Mouse (Mus musculus): ENCODE data around the gene Uts2. TPM values are rescaled to one million over a fixed set of nuclear protein-coding genes. Genes with fewer than 3 reads are reported as not detected.

Gene Uts2
- not detected in 2 replicates for polyA plus RNA-seq (2014; fragmentation: Nextera tagmentation; extraction: Ambion mirVana)

DNA sequence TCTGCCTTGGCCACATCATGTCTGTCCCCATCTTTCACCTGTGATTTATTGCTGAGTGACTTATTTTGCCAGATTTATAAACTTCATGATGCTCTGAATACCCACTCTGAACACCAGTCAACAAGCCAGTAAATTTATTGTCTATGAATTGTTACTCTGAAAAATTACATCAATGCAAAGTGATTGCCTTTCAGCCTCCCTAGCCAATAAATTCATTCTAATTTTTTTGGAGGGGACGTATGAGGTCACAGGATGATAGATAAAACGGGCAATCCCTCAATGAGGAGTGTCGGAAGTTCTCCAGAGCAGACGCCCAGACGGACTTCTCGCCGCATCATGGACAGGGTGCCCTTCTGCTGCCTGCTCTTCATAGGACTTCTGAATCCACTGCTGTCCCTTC, at the start of gene Uts2:
Gene Uts2 (plus strand): TSS at position 301 of the 400 bp plus-strand sequence.
- Histone ChIP-seq H3K4me2 (ENCODE audit: low read length) (no peak within 1 kb of the TSS), H3K27ac (replicated peaks in 1 of 2; ENCODE audit: control insufficient read depth in 1 of 2, insufficient read depth in 1 of 2, low read depth in 2 of 2, low read length in 2 of 2) (no peak within 1 kb of the TSS), H3K9ac (ENCODE audit: low read length) (no peak within 1 kb of the TSS), H3K27me3 (ENCODE audit: control insufficient read depth, insufficient read depth, low read length) (no peaks in the 10 kb centered on the region; the same call in 1 of the 2 replicates), H3K4me3 (ENCODE audit: control insufficient read depth in 1 of 2, insufficient read depth in 1 of 2, low read depth in 1 of 2, low read length in 2 of 2) (no peak within 1 kb of the TSS), H3K36me3 (ENCODE audit: control insufficient read depth, insufficient read depth, low read length) (no peaks in the 10 kb centered on the region), H3K9me3 (ENCODE audit: control insufficient read depth, low read length) (no peaks in the 10 kb centered on the region; the same call in none of the 2 replicates), H3K4me1 (ENCODE audit: control insufficient read depth in 2 of 2, insufficient read depth in 2 of 2, low read length in 2 of 2) (no peaks in the 10 kb centered on the region)
- ATAC-seq (ENCODE audit: insufficient number of reproducible peaks, insufficient read depth, low FRiP score, low read depth): no peak
- WGBS: 81% methylated on average over 7 of the region's 7 CpGs

- WGBS: 67% methylated on average over 10 of the region's 10 CpGs
- H3K27ac ChIP-seq (replicated peaks in 1 of 2; ENCODE audit: control insufficient read depth in 1 of 2, insufficient read depth in 1 of 2, low read depth in 2 of 2, low read length in 2 of 2): no peak overlapping the region
- no peaks in the 10 kb centered on the region for H3K36me3 ChIP-seq (ENCODE audit: control insufficient read depth, insufficient read depth, low read length)
- H3K4me1 ChIP-seq (ENCODE audit: control insufficient read depth in 2 of 2, insufficient read depth in 2 of 2, low read length in 2 of 2): no peaks in the 10 kb centered on the region
- no peak overlapping the region for H3K9ac ChIP-seq (ENCODE audit: low read length)
- H3K4me2 ChIP-seq (ENCODE audit: low read length): no peak overlapping the region
- H3K9me3 ChIP-seq (ENCODE audit: control insufficient read depth, low read length): no peaks in the 10 kb centered on the region
- no peaks in the 10 kb centered on the region for H3K27me3 ChIP-seq (ENCODE audit: control insufficient read depth, insufficient read depth, low read length)
- no peak for ATAC-seq (ENCODE audit: insufficient number of reproducible peaks, insufficient read depth, low FRiP score, low read depth)
- H3K4me3 ChIP-seq (ENCODE audit: control insufficient read depth in 1 of 2, insufficient read depth in 1 of 2, low read depth in 1 of 2, low read length in 2 of 2): no peak overlapping the region
Measured at GRCm38 (mm10) chr4:150950972-150951371, 45.9 kb upstream of the Uts2 start.

DNA sequence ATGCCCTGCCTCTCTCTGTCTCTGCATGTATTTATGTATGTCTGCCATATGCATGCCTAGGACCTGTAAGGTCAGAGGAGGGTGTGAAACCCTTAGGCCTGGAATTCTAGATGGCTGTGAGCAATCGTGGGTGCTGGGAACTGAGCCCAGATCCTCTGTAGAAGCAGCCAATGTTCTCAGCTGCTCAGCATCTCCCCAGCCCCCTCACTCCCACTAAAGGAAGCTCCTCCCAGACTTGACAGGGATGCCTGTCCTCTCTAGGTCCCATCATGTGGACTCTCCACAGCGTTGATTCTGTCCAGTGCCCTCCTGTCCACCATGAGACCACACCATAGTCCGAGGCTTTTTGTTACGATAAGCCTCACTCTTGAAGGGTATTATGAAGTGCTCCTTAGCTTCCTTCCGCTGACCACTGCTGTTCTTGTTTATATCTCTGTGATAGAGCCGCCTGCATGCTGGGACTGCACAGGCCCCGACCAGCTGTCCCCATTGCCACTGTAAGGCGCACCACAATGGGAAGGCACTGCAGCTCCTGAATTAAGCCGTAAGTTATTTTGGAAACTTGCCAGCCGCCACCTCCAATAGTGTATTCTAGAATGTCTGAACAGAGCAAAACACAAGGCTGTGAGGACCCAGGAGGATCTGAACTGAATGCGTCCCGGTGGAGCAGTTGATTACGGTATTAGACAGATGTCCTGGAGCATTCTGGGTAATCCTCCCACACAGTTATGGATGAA, 40.4 kb upstream of the Uts2 start:
- Histone ChIP-seq H3K4me2 (ENCODE audit: low read length) (no peak overlapping the region), H3K9me3 (ENCODE audit: control insufficient read depth, low read length) (no peaks in the 10 kb centered on the region), H3K36me3 (ENCODE audit: control insufficient read depth, insufficient read depth, low read length) (no peaks in the 10 kb centered on the region), H3K9ac (ENCODE audit: low read length) (no peak overlapping the region), H3K4me3 (ENCODE audit: control insufficient read depth in 1 of 2, insufficient read depth in 1 of 2, low read depth in 1 of 2, low read length in 2 of 2) (no peak overlapping the region), H3K4me1 (ENCODE audit: control insufficient read depth in 2 of 2, insufficient read depth in 2 of 2, low read length in 2 of 2) (peaks cover 0 to 3% of the 10 kb centered on the region in 2 experiments; a peak in 2 of 4 replicates), H3K27me3 (ENCODE audit: control insufficient read depth, insufficient read depth, low read length) (no peaks in the 10 kb centered on the region), H3K27ac (replicated peaks in 1 of 2; ENCODE audit: control insufficient read depth in 1 of 2, insufficient read depth in 1 of 2, low read depth in 2 of 2, low read length in 2 of 2) (no peak overlapping the region)
- no peak for ATAC-seq (ENCODE audit: insufficient number of reproducible peaks, insufficient read depth, low FRiP score, low read depth)
- 64% methylated on average over 13 of the region's 13 CpGs for WGBS

DNA sequence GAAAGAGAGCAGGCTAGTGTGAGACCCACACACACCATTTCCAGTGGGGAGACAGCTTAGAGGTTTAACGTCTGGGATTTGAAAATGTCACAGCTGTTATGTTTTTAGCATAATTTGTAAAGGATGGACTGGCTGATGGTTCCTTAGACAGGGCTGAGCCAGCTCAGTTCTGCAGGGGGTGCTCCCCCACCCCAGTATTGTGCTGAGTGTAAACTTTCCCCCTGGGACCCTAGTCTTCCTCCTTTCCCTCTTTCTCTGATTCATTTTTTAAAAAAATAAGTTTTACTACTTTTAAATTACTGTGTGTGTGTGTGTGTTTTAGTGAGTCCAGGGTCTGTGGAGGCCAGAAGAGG, 39.8 kb upstream of the Uts2 start:
- 71% methylated on average over 1 of the region's 1 CpGs for WGBS
- ATAC-seq (ENCODE audit: insufficient number of reproducible peaks, insufficient read depth, low FRiP score, low read depth): no peak
- H3K4me1 ChIP-seq (ENCODE audit: control insufficient read depth in 2 of 2, insufficient read depth in 2 of 2, low read length in 2 of 2): peaks cover 0 to 3% of the 10 kb centered on the region in 2 experiments; a peak in 2 of 4 replicates
- H3K9ac ChIP-seq (ENCODE audit: low read length): no peak overlapping the region
- H3K4me2 ChIP-seq (ENCODE audit: low read length): no peak overlapping the region
- no peaks in the 10 kb centered on the region for H3K36me3 ChIP-seq (ENCODE audit: control insufficient read depth, insufficient read depth, low read length)
- H3K9me3 ChIP-seq (ENCODE audit: control insufficient read depth, low read length): no peaks in the 10 kb centered on the region
- H3K27ac ChIP-seq (replicated peaks in 1 of 2; ENCODE audit: control insufficient read depth in 1 of 2, insufficient read depth in 1 of 2, low read depth in 2 of 2, low read length in 2 of 2): no peak overlapping the region
- no peaks in the 10 kb centered on the region for H3K27me3 ChIP-seq (ENCODE audit: control insufficient read depth, insufficient read depth, low read length)
- no peak overlapping the region for H3K4me3 ChIP-seq (ENCODE audit: control insufficient read depth in 1 of 2, insufficient read depth in 1 of 2, low read depth in 1 of 2, low read length in 2 of 2)

GRCm38 (mm10) chr4:150958536-150958935, 38.4 kb upstream of the Uts2 start:
- no peak overlapping the region for H3K4me3 ChIP-seq (ENCODE audit: control insufficient read depth in 1 of 2, insufficient read depth in 1 of 2, low read depth in 1 of 2, low read length in 2 of 2)
- no peak overlapping the region for H3K4me2 ChIP-seq (ENCODE audit: low read length)
- peaks cover 0 to 3% of the 10 kb centered on the region in 2 experiments; a peak in 2 of 4 replicates for H3K4me1 ChIP-seq (ENCODE audit: control insufficient read depth in 2 of 2, insufficient read depth in 2 of 2, low read length in 2 of 2)
- no peaks in the 10 kb centered on the region for H3K27me3 ChIP-seq (ENCODE audit: control insufficient read depth, insufficient read depth, low read length)
- no peak for ATAC-seq (ENCODE audit: insufficient number of reproducible peaks, insufficient read depth, low FRiP score, low read depth)
- H3K36me3 ChIP-seq (ENCODE audit: control insufficient read depth, insufficient read depth, low read length): no peaks in the 10 kb centered on the region
- WGBS: 63% methylated on average over 7 of the region's 7 CpGs
- no peak overlapping the region for H3K9ac ChIP-seq (ENCODE audit: low read length)
- H3K27ac ChIP-seq (replicated peaks in 1 of 2; ENCODE audit: control insufficient read depth in 1 of 2, insufficient read depth in 1 of 2, low read depth in 2 of 2, low read length in 2 of 2): no peak overlapping the region
- H3K9me3 ChIP-seq (ENCODE audit: control insufficient read depth, low read length): no peaks in the 10 kb centered on the region

GRCm38 (mm10) chr4:150962231-150962630, 34.7 kb upstream of the Uts2 start:
- H3K4me3 ChIP-seq (ENCODE audit: control insufficient read depth in 1 of 2, insufficient read depth in 1 of 2, low read depth in 1 of 2, low read length in 2 of 2): no peak overlapping the region
- H3K27me3 ChIP-seq (ENCODE audit: control insufficient read depth, insufficient read depth, low read length): no peaks in the 10 kb centered on the region
- H3K9ac ChIP-seq (ENCODE audit: low read length): no peak overlapping the region
- WGBS: 50% methylated on average over 6 of the region's 6 CpGs
- no peak overlapping the region for H3K27ac ChIP-seq (replicated peaks in 1 of 2; ENCODE audit: control insufficient read depth in 1 of 2, insufficient read depth in 1 of 2, low read depth in 2 of 2, low read length in 2 of 2)
- no peaks in the 10 kb centered on the region for H3K9me3 ChIP-seq (ENCODE audit: control insufficient read depth, low read length)
- H3K36me3 ChIP-seq (ENCODE audit: control insufficient read depth, insufficient read depth, low read length): no peaks in the 10 kb centered on the region
- ATAC-seq (ENCODE audit: insufficient number of reproducible peaks, insufficient read depth, low FRiP score, low read depth): no peak
- no peak overlapping the region for H3K4me2 ChIP-seq (ENCODE audit: low read length)
- peaks cover 3% of the 10 kb centered on the region in 2 experiments; a peak in 3 of 4 replicates for H3K4me1 ChIP-seq (ENCODE audit: control insufficient read depth in 2 of 2, insufficient read depth in 2 of 2, low read length in 2 of 2)

DNA sequence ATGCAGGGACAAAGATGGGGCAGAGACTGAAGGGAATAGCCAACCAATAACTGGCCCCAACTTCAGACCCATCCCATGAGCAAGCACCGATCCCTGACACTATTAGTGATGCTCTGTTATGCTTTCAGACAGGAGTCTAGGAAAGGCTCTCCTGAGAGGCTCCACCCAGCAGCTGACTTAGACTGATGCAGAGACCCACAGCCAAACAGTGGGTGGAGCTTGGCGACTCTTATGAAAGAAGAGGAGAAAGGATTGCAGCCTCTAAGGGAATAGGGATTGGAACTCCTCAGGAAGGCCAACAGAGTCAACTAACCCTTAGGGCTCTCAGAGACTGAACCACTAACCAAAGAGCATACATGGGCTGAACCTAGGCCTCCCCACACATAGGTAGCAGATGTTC, 33.2 kb upstream of the Uts2 start:
- H3K4me2 ChIP-seq (ENCODE audit: low read length): no peak overlapping the region
- no peaks in the 10 kb centered on the region for H3K27me3 ChIP-seq (ENCODE audit: control insufficient read depth, insufficient read depth, low read length)
- no peak overlapping the region for H3K9ac ChIP-seq (ENCODE audit: low read length)
- H3K27ac ChIP-seq (replicated peaks in 1 of 2; ENCODE audit: control insufficient read depth in 1 of 2, insufficient read depth in 1 of 2, low read depth in 2 of 2, low read length in 2 of 2): no peak overlapping the region
- H3K4me3 ChIP-seq (ENCODE audit: control insufficient read depth in 1 of 2, insufficient read depth in 1 of 2, low read depth in 1 of 2, low read length in 2 of 2): no peak overlapping the region
- peaks cover 3% of the 10 kb centered on the region in 2 experiments; a peak in 3 of 4 replicates for H3K4me1 ChIP-seq (ENCODE audit: control insufficient read depth in 2 of 2, insufficient read depth in 2 of 2, low read length in 2 of 2)
- WGBS: 56% methylated on average over 2 of the region's 2 CpGs
- no peak for ATAC-seq (ENCODE audit: insufficient number of reproducible peaks, insufficient read depth, low FRiP score, low read depth)
- H3K36me3 ChIP-seq (ENCODE audit: control insufficient read depth, insufficient read depth, low read length): no peaks in the 10 kb centered on the region
- H3K9me3 ChIP-seq (ENCODE audit: control insufficient read depth, low read length): no peaks in the 10 kb centered on the region

Data from heart, embryonic 14.5 days (tissue).